Mouse (Mus musculus): Measurements from ENCODE around the gene Slc27a1. TPM values are rescaled to one million over a fixed set of nuclear protein-coding genes. Genes with fewer than 3 reads are reported as not detected.

Gene Slc27a1
- polyA plus RNA-seq, 1 experiment from 2014 or later, result 35.2 TPM

GRCm38 (mm10) chr8:71562751-71563150 lies 5.9 kb upstream of the Slc27a1 start:
- H3K27ac ChIP-seq (ENCODE audit: low read length), result no peak overlapping the region
- ATAC-seq (ENCODE audit: insufficient read depth, low FRiP score), result no peak; the same call in 1 of the 2 replicates
- no peaks in the 10 kb centered on the region for H3K36me3 ChIP-seq (ENCODE audit: control insufficient read depth, insufficient read depth, low read length)
- H3K4me1 ChIP-seq (ENCODE audit: control insufficient read depth, insufficient read depth, low read length), result peaks cover 20% of the 10 kb centered on the region
- peak overlapping the region; percentile 57 for H3K9ac ChIP-seq (ENCODE audit: low read length)
- H3K4me2 ChIP-seq (ENCODE audit: low read depth, low read length), result peak overlapping the region; percentile 52
- H3K27me3 ChIP-seq (ENCODE audit: control insufficient read depth, insufficient read depth, low read length), result peaks cover 37% of the 10 kb centered on the region
- H3K9me3 ChIP-seq (replicated peaks; ENCODE audit: control insufficient read depth, low read length), result no peaks in the 10 kb centered on the region
- H3K4me3 ChIP-seq (replicated peaks; ENCODE audit: low read length), result peak overlapping the region; percentile 29
- WGBS, result 1% methylated on average over 33 of the region's 33 CpGs

- Histone ChIP-seq H3K36me3 (ENCODE audit: control insufficient read depth, insufficient read depth, low read length) (no peaks in the 10 kb centered on the region), H3K27me3 (ENCODE audit: control insufficient read depth, insufficient read depth, low read length) (peaks cover 25% of the 10 kb centered on the region), H3K27ac (ENCODE audit: low read length) (no peak overlapping the region), H3K4me1 (ENCODE audit: control insufficient read depth, insufficient read depth, low read length) (peaks cover 20% of the 10 kb centered on the region), H3K9ac (ENCODE audit: low read length) (no peak overlapping the region), H3K4me2 (ENCODE audit: low read depth, low read length) (no peak overlapping the region), H3K9me3 (replicated peaks; ENCODE audit: control insufficient read depth, low read length) (no peaks in the 10 kb centered on the region), H3K4me3 (replicated peaks; ENCODE audit: low read length) (no peak overlapping the region)
- WGBS, result 89% methylated on average over 4 of the region's 4 CpGs
- ATAC-seq (ENCODE audit: insufficient read depth, low FRiP score), result no peak
Measured at GRCm38 (mm10) chr8:71563992-71564391, 4.7 kb upstream of the Slc27a1 start.

- H3K27ac ChIP-seq (ENCODE audit: low read length), result no peak within 1 kb of the TSS
- no peak within 1 kb of the TSS for H3K9ac ChIP-seq (ENCODE audit: low read length)
- ATAC-seq (ENCODE audit: insufficient read depth, low FRiP score), result no peak
- H3K36me3 ChIP-seq (ENCODE audit: control insufficient read depth, insufficient read depth, low read length), result no peaks in the 10 kb centered on the region
- H3K27me3 ChIP-seq (ENCODE audit: control insufficient read depth, insufficient read depth, low read length), result peaks cover 15% of the 10 kb centered on the region
- H3K4me2 ChIP-seq (ENCODE audit: low read depth, low read length), result no peak within 1 kb of the TSS
- no peak within 1 kb of the TSS for H3K4me3 ChIP-seq (replicated peaks; ENCODE audit: low read length)
- 69% methylated on average over 3 of the region's 3 CpGs for WGBS
- peaks cover 26% of the 10 kb centered on the region for H3K4me1 ChIP-seq (ENCODE audit: control insufficient read depth, insufficient read depth, low read length)
- H3K9me3 ChIP-seq (replicated peaks; ENCODE audit: control insufficient read depth, low read length), result no peaks in the 10 kb centered on the region
Measured at GRCm38 (mm10) chr8:71566501-71566900, 2.2 kb upstream of the Slc27a1 start, which contains the start of gene Nxnl1. Gene Nxnl1 (minus strand): TSS chr8:71566601.

DNA sequence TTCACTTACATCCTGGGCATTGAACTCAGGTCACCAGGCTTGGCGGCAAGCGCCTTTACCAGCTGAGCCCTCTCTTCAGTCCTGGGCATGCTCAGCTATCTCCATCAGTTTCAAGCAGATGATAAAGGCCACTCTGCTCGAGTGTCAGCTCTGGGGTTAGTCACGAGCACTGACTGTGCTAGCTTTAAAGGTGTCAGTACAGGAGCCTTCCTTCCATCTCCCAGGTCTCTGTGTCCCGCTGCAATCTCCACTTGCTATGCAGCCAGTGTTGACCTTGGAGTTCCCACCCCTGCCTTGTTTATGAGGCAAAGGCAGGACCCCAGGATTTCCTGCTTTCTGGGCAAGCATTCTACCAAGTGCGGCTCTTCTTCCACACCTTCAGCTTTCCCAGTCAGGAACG lies 1.1 kb upstream of the Slc27a1 start:
- no peak overlapping the region for H3K9ac ChIP-seq (ENCODE audit: low read length)
- no peak overlapping the region for H3K27ac ChIP-seq (ENCODE audit: low read length)
- peaks cover 24% of the 10 kb centered on the region for H3K4me1 ChIP-seq (ENCODE audit: control insufficient read depth, insufficient read depth, low read length)
- H3K4me3 ChIP-seq (replicated peaks; ENCODE audit: low read length), result no peak overlapping the region
- no peaks in the 10 kb centered on the region for H3K9me3 ChIP-seq (replicated peaks; ENCODE audit: control insufficient read depth, low read length)
- 71% methylated on average over 7 of the region's 7 CpGs for WGBS
- H3K27me3 ChIP-seq (ENCODE audit: control insufficient read depth, insufficient read depth, low read length), result peaks cover 5% of the 10 kb centered on the region; the same call in 1 of the 2 replicates
- no peaks in the 10 kb centered on the region for H3K36me3 ChIP-seq (ENCODE audit: control insufficient read depth, insufficient read depth, low read length)
- ATAC-seq (ENCODE audit: insufficient read depth, low FRiP score), result no peak
- no peak overlapping the region for H3K4me2 ChIP-seq (ENCODE audit: low read depth, low read length)

DNA sequence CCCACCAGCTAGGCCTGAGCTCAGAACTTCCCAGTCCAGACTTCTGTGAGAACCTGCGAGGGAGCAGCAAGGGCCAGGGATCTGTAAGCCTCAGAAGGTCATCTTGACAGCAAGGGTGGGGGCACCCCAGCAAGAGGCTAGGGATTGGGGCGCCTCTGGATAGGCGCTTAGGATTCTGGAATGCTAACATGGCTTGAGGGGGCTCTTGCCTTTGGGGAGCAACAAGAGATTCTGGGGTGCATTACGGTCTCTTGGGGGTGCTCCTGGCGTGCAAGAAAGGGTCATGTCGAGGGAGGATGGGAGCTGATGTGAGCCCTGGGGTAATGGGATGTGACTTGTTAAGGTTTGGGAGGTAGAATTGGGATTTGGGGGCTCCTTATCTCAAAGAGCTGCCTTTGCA lies 259 bp downstream of the Slc27a1 start:
- Histone ChIP-seq H3K27ac (ENCODE audit: low read length) (peak overlapping the region; percentile 92), H3K9me3 (replicated peaks; ENCODE audit: control insufficient read depth, low read length) (no peaks in the 10 kb centered on the region), H3K4me3 (replicated peaks; ENCODE audit: low read length) (peak overlapping the region; percentile 66), H3K27me3 (ENCODE audit: control insufficient read depth, insufficient read depth, low read length) (peaks cover 3% of the 10 kb centered on the region; the same call in 1 of the 2 replicates), H3K9ac (ENCODE audit: low read length) (peak overlapping the region; percentile 75), H3K4me1 (ENCODE audit: control insufficient read depth, insufficient read depth, low read length) (peaks cover 17% of the 10 kb centered on the region), H3K36me3 (ENCODE audit: control insufficient read depth, insufficient read depth, low read length) (no peaks in the 10 kb centered on the region), H3K4me2 (ENCODE audit: low read depth, low read length) (peak overlapping the region; percentile 85)
- 21% methylated on average over 6 of the region's 6 CpGs for WGBS
- ATAC-seq (ENCODE audit: insufficient read depth, low FRiP score), result no peak

DNA sequence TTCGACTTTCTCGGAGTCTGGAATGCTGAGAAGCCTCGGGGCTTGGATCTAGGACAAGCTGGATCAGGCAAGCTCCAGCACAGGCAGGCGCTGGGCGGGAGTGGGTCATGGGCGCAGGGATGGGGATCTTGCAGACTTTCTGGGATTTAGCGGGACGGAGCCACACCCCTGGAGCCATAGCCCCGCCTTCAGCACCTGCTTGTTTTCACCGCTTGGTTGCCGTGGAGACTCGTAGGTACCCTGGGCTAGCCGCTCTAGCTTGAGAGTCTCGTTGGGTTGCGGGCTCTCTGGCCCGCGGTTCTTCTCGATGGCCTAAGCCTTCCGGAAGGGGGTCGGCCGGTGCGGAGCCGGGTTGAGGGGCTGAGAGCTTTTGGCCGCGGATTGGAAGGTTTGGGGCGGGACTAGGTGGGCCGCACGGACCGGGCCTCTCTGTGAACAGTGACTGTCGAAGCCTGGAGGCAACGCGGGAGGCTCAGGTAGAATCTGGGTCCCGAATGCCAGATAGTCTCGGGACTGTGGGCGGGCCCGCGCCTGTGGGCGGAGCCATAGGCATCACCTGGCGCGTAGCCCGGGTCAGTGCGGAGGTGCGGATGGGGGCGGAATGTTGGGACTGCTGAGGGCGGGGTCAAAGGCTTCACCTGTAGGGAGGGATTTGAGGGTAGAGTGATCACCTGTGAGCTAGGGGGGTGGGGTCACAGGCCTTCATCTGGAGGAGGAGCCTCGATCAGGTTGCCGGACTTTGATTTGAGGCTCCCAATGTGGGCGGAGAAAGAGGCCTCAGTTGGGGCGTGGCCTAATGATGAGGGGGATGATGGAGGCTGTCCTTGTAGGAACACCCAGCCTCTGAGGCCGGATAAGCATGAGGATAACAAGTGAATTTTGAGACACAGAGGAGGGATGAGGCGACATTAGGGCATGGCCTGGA lies 946 bp downstream of the Slc27a1 start:
- under 1% methylated on average over 51 of the region's 51 CpGs for WGBS
- ATAC-seq (ENCODE audit: insufficient read depth, low FRiP score), result peak; percentile 84
- H3K27me3 ChIP-seq (ENCODE audit: control insufficient read depth, insufficient read depth, low read length), result peaks cover 3% of the 10 kb centered on the region; the same call in 1 of the 2 replicates

DNA sequence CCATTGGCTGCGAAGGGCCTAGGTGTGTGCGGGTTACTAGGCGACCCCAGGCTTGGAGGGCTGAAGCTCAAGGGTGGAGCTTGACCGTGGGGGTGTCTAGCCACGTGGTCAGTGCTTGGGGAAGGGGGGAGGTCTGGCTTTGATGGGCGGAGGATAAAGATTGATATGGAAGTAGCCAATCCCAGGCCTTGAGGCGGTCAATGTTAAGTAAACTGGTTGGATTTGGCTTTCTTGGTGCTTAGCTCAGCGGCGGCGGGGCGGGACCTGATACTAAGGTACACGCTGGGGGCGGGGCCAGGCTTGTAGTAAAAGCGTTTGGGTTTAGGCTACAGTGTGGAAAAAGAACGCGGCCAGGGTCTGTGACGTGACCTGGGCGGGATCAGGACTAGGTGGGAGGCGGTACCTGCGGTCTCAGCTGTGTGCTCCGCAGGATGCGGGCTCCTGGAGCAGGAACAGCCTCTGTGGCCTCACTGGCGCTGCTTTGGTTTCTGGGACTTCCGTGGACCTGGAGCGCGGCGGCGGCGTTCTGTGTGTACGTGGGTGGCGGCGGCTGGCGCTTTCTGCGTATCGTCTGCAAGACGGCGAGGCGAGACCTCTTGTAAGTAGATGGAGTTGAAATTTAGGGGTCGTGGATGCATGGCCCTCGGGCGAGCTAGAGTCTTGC lies 1.7 kb downstream of the Slc27a1 start:
- peak overlapping the region; percentile 93 for H3K27ac ChIP-seq (ENCODE audit: low read length)
- H3K9me3 ChIP-seq (replicated peaks; ENCODE audit: control insufficient read depth, low read length), result no peaks in the 10 kb centered on the region
- H3K27me3 ChIP-seq (ENCODE audit: control insufficient read depth, insufficient read depth, low read length), result peaks cover 3% of the 10 kb centered on the region; the same call in 1 of the 2 replicates
- peak overlapping the region; percentile 66 for H3K4me3 ChIP-seq (replicated peaks; ENCODE audit: low read length)
- H3K9ac ChIP-seq (ENCODE audit: low read length), result peak overlapping the region; percentile 79
- under 1% methylated on average over 41 of the region's 41 CpGs for WGBS
- H3K36me3 ChIP-seq (ENCODE audit: control insufficient read depth, insufficient read depth, low read length), result no peaks in the 10 kb centered on the region
- ATAC-seq (ENCODE audit: insufficient read depth, low FRiP score), result peak; percentile 89
- H3K4me1 ChIP-seq (ENCODE audit: control insufficient read depth, insufficient read depth, low read length), result peaks cover 17% of the 10 kb centered on the region
- peak overlapping the region; percentile 85 for H3K4me2 ChIP-seq (ENCODE audit: low read depth, low read length)

More for the DNA sequence above, 946 bp downstream of the Slc27a1 start:
- H3K4me3 ChIP-seq (replicated peaks; ENCODE audit: low read length), result peak overlapping the region; percentile 66
- H3K4me2 ChIP-seq (ENCODE audit: low read depth, low read length), result peak overlapping the region; percentile 85
- no peaks in the 10 kb centered on the region for H3K36me3 ChIP-seq (ENCODE audit: control insufficient read depth, insufficient read depth, low read length)
- peak overlapping the region; percentile 93 for H3K27ac ChIP-seq (ENCODE audit: low read length)
- no peaks in the 10 kb centered on the region for H3K9me3 ChIP-seq (replicated peaks; ENCODE audit: control insufficient read depth, low read length)
- peak overlapping the region; percentile 75 for H3K9ac ChIP-seq (ENCODE audit: low read length)
- H3K4me1 ChIP-seq (ENCODE audit: control insufficient read depth, insufficient read depth, low read length), result peaks cover 17% of the 10 kb centered on the region

GRCm38 (mm10) chr8:71572077-71572476 lies 3.4 kb downstream of the Slc27a1 start:
- Histone ChIP-seq H3K9me3 (replicated peaks; ENCODE audit: control insufficient read depth, low read length) (no peaks in the 10 kb centered on the region), H3K27ac (ENCODE audit: low read length) (no peak overlapping the region; the same call in 1 of the 2 replicates), H3K4me2 (ENCODE audit: low read depth, low read length) (no peak overlapping the region), H3K27me3 (ENCODE audit: control insufficient read depth, insufficient read depth, low read length) (no peaks in the 10 kb centered on the region), H3K36me3 (ENCODE audit: control insufficient read depth, insufficient read depth, low read length) (no peaks in the 10 kb centered on the region), H3K4me3 (replicated peaks; ENCODE audit: low read length) (no peak overlapping the region), H3K9ac (ENCODE audit: low read length) (no peak overlapping the region), H3K4me1 (ENCODE audit: control insufficient read depth, insufficient read depth, low read length) (peaks cover 17% of the 10 kb centered on the region)
- no peak for ATAC-seq (ENCODE audit: insufficient read depth, low FRiP score)
- WGBS, result 89% methylated on average over 2 of the region's 2 CpGs

All from stomach, embryonic 16.5 days (tissue).